Mouse (Mus musculus) ES-E14 (cell line): ENCODE results near the gene Hspa1a.
"Not testable (repeated sequence)": the region's sequence is repeated elsewhere in the genome, so short reads cannot be mapped to it uniquely, and the experiment has no call there.

ENCODE experiments used
- MAFK ChIP-seq: IDR thresholded peaks from 2 replicates; pipeline ENCODE4 v1.6.1; 2014; ENCODE audit warnings: mild to moderate bottlenecking, low read depth, low read length, inconsistent platforms; ENCODE audit not compliant: insufficient read depth
- ZC3H11A ChIP-seq: IDR thresholded peaks from 2 replicates; pipeline ENCODE4 v1.6.1; 2012; ENCODE audit warnings: low read depth, mild to moderate bottlenecking, inconsistent platforms, low read length, borderline replicate concordance
- ZNF384 ChIP-seq: IDR thresholded peaks from 2 replicates; pipeline ENCODE4 v1.6.1; 2012; ENCODE audit warnings: low read depth, low read length, inconsistent platforms

DNA sequence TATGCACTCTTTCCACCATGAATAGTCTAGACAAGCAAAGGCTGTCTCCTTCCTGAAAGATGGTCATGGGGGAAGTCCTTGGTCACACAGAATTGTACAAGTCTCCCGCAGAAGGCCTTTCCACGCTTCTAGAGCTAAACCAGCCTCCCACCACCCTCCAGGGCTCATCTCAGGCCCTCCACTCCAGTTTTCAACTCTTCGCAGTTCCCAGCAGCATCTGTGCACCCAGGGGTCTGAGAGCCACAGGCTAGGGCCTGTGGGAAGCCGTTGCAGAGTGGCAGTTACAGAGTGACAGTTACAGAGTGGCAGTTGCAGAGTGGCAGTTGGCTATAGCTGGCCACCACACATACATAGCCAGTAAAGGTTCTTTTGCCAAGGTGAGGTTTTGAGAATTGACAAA lies 24.0 kb upstream of the Hspa1a start:
- not testable (repeated sequence) for TF ChIP-seq ZC3H11A, ZNF384, MAFK
